Mouse (Mus musculus) brain, embryonic 14.5 days (tissue): ENCODE results near the gene Ahnak.

Source experiments
- CTCF ChIP-seq: fragments of 200-500 bp; IDR thresholded peaks from 2 replicates; pipeline ENCODE4 v1.5.1; 2012; ENCODE audit warnings: inconsistent platforms, mild to moderate bottlenecking, moderate library complexity, borderline replicate concordance; ENCODE audit not compliant: insufficient read depth, insufficient read length; ENCODE audit errors: extremely low read depth
- POLR2A ChIP-seq: fragments of 200-500 bp; IDR thresholded peaks from 2 replicates; pipeline ENCODE4 v1.6.1; 2012; ENCODE audit warnings: mild to moderate bottlenecking, inconsistent platforms, borderline replicate concordance; ENCODE audit not compliant: poor library complexity, insufficient read depth, insufficient read length, severe bottlenecking; ENCODE audit errors: extremely low read depth

GRCm38 (mm10) chr19:8981450-8982168 is 7.5 kb upstream of the Ahnak start:
- TF ChIP-seq CTCF = no peak
- TF ChIP-seq POLR2A = no peak
